Mouse (Mus musculus): ENCODE measurements around the gene Tmem251.

The Tmem251 gene

GRCm38 (mm10) chr12:102787927-102788326, 44.4 kb downstream of the Tmem251 start:
- in situ Hi-C loops (cut with MboI; ENCODE audit: unreplicated experiment in 2 of 2): no loop called here

Data from v-Abl transformed pro-B cells (cell line).